Mouse (Mus musculus): ENCODE measurements at regions not wholly inside any gene's neighbourhood (a gene's known extent, or its start where the extent isn't known, plus 50 kb on each side); places are given as distances from the start of the nearest gene placed in this dataset.

GRCm38 (mm10) chr16:50070728-50071127, 270.4 kb downstream of the Cd47 start:
- Histone ChIP-seq H3K27me3 (ENCODE audit: low read depth, poor library complexity, severe bottlenecking) (no peaks in the 10 kb centered on the region), H3K9me3 (replicated peaks) (no peaks in the 10 kb centered on the region), H3K36me3 (no peaks in the 10 kb centered on the region), H3K27ac (replicated peaks) (no peak overlapping the region), H3K4me3 (no peak overlapping the region), H3K4me1 (peaks cover 10% of the 10 kb centered on the region)
- WGBS, result 72% methylated on average over 4 of the region's 4 CpGs
- no peak for DNase-seq (ENCODE audit: low spot score)

GRCm38 (mm10) chr16:50072853-50073360, 272.6 kb downstream of the Cd47 start:
- Histone ChIP-seq H3K27me3 (ENCODE audit: low read depth, poor library complexity, severe bottlenecking) (no peaks in the 10 kb centered on the region), H3K4me1 (peaks cover 10% of the 10 kb centered on the region), H3K4me3 (peak overlapping the region; percentile 36), H3K36me3 (no peaks in the 10 kb centered on the region), H3K9me3 (replicated peaks) (no peaks in the 10 kb centered on the region), H3K27ac (replicated peaks) (no peak overlapping the region)
- 35% methylated on average over 14 of the region's 14 CpGs for WGBS
- peak; percentile 42 for DNase-seq (ENCODE audit: low spot score)

DNA sequence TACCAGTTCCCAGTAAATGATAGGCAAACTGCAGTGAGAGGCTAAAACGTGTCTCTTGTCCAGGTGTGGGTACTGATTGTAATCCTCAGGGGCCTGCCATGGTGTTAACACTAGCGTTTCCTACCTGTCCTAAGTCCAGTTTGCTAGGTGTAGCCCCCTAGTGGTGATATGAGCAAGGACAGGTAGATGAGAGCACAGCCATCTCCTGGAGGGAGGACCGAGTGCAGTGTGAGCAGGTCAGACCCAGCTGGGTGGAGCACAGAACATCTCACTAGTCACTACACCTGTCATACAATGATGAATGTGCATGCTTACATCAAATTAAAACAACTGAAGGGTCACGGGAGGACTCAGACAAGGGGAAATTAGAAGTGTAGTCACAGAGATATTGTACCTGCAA, 273.6 kb downstream of the Cd47 start:
- H3K4me3 ChIP-seq, result no peak overlapping the region
- 78% methylated on average over 4 of the region's 4 CpGs for WGBS
- DNase-seq (ENCODE audit: low spot score), result no peak

DNA sequence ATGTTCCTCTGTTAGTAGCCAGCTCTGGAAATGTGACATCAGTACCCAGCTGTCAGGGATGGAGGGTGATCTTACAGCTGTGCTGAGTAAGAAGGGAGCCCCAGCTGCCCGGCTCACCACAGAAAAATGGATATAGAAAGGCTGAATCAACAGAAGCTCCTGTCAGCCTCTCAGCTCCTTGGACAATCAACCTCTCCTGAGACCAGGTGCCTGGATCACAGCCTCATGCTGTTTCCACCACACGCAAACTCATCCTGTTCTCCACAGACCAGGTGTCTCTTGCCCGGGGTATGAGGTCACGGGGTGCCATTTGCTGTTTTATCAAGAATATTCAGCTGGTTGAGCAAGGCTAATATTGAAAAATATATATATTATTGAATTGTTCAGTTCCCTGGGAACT, 275.3 kb downstream of the Cd47 start:
- Histone ChIP-seq H3K27me3 (ENCODE audit: low read depth, poor library complexity, severe bottlenecking) (no peaks in the 10 kb centered on the region), H3K4me1 (peaks cover 10% of the 10 kb centered on the region), H3K27ac (replicated peaks) (no peak overlapping the region), H3K36me3 (no peaks in the 10 kb centered on the region), H3K9me3 (replicated peaks) (no peaks in the 10 kb centered on the region), H3K4me3 (no peak overlapping the region)
- 90% methylated on average over 4 of the region's 4 CpGs for WGBS
- DNase-seq (ENCODE audit: low spot score), result no peak

More for the DNA sequence above, 273.6 kb downstream of the Cd47 start:
- H3K4me1 ChIP-seq, result peaks cover 10% of the 10 kb centered on the region
- no peaks in the 10 kb centered on the region for H3K9me3 ChIP-seq (replicated peaks)
- no peaks in the 10 kb centered on the region for H3K27me3 ChIP-seq (ENCODE audit: low read depth, poor library complexity, severe bottlenecking)
- no peak overlapping the region for H3K27ac ChIP-seq (replicated peaks)
- H3K36me3 ChIP-seq, result no peaks in the 10 kb centered on the region

GRCm38 (mm10) chr16:50081511-50081910, 281.2 kb downstream of the Cd47 start:
- H3K9me3 ChIP-seq (replicated peaks), result no peaks in the 10 kb centered on the region; the same call in 1 of the 2 replicates
- no peaks in the 10 kb centered on the region for H3K27me3 ChIP-seq (ENCODE audit: low read depth, poor library complexity, severe bottlenecking)
- H3K36me3 ChIP-seq, result no peaks in the 10 kb centered on the region
- H3K27ac ChIP-seq (replicated peaks), result no peak overlapping the region
- 76% methylated on average over 1 of the region's 1 CpGs for WGBS
- H3K4me1 ChIP-seq, result no peaks in the 10 kb centered on the region
- no peak overlapping the region for H3K4me3 ChIP-seq
- DNase-seq (ENCODE audit: low spot score), result no peak

- Histone ChIP-seq H3K9me3 (replicated peaks) (no peaks in the 10 kb centered on the region), H3K4me1 (no peaks in the 10 kb centered on the region), H3K27me3 (ENCODE audit: low read depth, poor library complexity, severe bottlenecking) (no peaks in the 10 kb centered on the region), H3K36me3 (no peaks in the 10 kb centered on the region), H3K27ac (replicated peaks) (no peak overlapping the region), H3K4me3 (no peak overlapping the region)
- WGBS, result 69% methylated on average over 1 of the region's 1 CpGs
- DNase-seq (ENCODE audit: low spot score), result no peak
Observed at GRCm38 (mm10) chr16:50092318-50092717, 292.0 kb downstream of the Cd47 start.

GRCm38 (mm10) chr16:50092780-50093179, 292.4 kb downstream of the Cd47 start:
- DNase-seq (ENCODE audit: low spot score), result no peak
- H3K27ac ChIP-seq (replicated peaks), result no peak overlapping the region
- no peaks in the 10 kb centered on the region for H3K36me3 ChIP-seq
- H3K9me3 ChIP-seq (replicated peaks), result no peaks in the 10 kb centered on the region
- H3K4me3 ChIP-seq, result no peak overlapping the region
- no peaks in the 10 kb centered on the region for H3K27me3 ChIP-seq (ENCODE audit: low read depth, poor library complexity, severe bottlenecking)
- WGBS, result 85% methylated on average over 3 of the region's 3 CpGs
- no peaks in the 10 kb centered on the region for H3K4me1 ChIP-seq

DNA sequence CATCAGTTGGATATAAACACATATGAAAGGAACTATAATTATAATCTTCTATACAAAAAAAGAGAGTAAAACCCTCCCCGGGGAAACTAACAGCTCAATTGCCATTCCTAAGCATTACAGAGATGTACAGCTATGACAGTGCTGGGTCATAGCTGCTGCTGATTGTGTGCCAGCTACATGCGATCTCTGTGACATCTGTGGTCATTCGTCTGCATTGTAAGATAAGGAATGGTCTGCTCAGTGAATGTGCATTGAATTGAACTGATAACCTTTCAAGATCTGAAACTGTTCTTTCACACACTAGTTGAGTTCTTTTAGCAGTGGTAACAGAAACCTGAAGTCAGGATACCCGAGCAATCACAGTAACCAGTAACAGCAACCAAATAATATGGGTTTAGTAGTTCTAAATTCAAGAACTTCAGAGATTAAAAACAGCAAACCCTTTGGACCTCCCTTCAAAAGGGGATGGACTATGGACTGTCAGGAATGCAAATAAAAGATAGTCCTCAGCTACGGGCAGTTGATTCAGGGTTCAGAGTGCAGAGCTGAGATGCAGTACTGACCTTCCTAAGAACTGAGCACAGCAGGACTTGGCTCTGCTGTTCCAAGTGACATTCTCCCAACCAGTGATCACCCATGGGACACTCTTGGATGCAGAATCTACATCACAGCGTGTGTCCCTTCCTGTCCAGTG, 295.7 kb downstream of the Cd47 start:
- no peak overlapping the region for H3K4me3 ChIP-seq
- WGBS, result 83% methylated on average over 6 of the region's 6 CpGs
- no peak for DNase-seq (ENCODE audit: low spot score)
- no peaks in the 10 kb centered on the region for H3K27me3 ChIP-seq (ENCODE audit: low read depth, poor library complexity, severe bottlenecking)
- H3K27ac ChIP-seq (replicated peaks), result no peak overlapping the region
- no peaks in the 10 kb centered on the region for H3K9me3 ChIP-seq (replicated peaks)
- no peaks in the 10 kb centered on the region for H3K4me1 ChIP-seq
- no peaks in the 10 kb centered on the region for H3K36me3 ChIP-seq

DNA sequence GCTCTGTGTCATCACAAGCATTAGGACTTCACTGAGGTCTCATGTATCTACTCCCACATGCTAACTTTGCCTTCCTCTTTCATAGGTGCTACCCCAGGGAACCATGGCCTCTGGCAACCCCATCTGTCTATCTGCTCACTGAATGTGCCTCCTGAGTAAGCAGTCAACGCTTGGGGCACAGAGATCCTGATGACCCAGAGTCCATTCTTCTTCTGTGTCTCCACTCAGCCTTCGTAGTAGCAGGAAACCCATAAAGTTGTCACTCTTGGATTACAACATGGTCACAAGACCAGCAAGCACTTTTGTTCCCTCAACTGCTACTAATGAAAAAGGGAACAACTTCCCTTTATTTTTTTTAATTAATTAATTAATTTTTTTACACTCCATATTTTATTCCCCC, 296.2 kb downstream of the Cd47 start:
- no peak overlapping the region for H3K27ac ChIP-seq (replicated peaks)
- WGBS, result 83% methylated on average over 2 of the region's 2 CpGs
- H3K4me3 ChIP-seq, result no peak overlapping the region
- no peaks in the 10 kb centered on the region for H3K27me3 ChIP-seq (ENCODE audit: low read depth, poor library complexity, severe bottlenecking)
- no peaks in the 10 kb centered on the region for H3K9me3 ChIP-seq (replicated peaks)
- no peaks in the 10 kb centered on the region for H3K4me1 ChIP-seq
- no peaks in the 10 kb centered on the region for H3K36me3 ChIP-seq
- DNase-seq (ENCODE audit: low spot score), result no peak

DNA sequence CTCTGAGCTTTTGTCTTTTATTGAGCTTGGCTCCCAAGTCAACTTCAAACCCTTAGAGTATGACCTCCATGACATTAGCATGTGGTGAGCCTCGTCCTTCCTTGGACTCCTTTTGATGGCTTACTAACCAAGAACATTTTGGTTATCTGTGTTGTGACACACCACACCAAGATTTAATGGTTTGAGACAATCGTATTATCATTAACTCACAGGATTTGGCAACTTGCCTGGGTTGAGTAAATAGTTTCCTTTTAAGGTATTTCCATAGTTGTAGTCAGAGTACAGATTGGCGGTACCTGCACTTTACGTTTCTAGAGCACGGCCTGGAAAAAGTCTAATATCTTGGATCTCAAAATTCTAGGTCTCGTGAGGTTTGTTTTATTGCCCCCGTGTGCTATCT, 303.0 kb downstream of the Cd47 start:
- WGBS, result 92% methylated on average over 7 of the region's 7 CpGs
- DNase-seq (ENCODE audit: low spot score), result no peak

GRCm38 (mm10) chr16:50118150-50118549, 314.0 kb downstream of the Bbx start:
- H3K9me3 ChIP-seq (replicated peaks), result no peaks in the 10 kb centered on the region
- no peaks in the 10 kb centered on the region for H3K4me1 ChIP-seq
- no peaks in the 10 kb centered on the region for H3K27me3 ChIP-seq (ENCODE audit: low read depth, poor library complexity, severe bottlenecking)
- no peaks in the 10 kb centered on the region for H3K36me3 ChIP-seq
- 95% methylated on average over 7 of the region's 7 CpGs for WGBS
- H3K27ac ChIP-seq (replicated peaks), result no peak overlapping the region
- H3K4me3 ChIP-seq, result no peak overlapping the region
- DNase-seq (ENCODE audit: low spot score), result no peak

More for the DNA sequence above, 303.0 kb downstream of the Cd47 start:
- H3K27me3 ChIP-seq (ENCODE audit: low read depth, poor library complexity, severe bottlenecking), result no peaks in the 10 kb centered on the region
- no peaks in the 10 kb centered on the region for H3K4me1 ChIP-seq
- H3K27ac ChIP-seq (replicated peaks), result no peak overlapping the region
- H3K9me3 ChIP-seq (replicated peaks), result no peaks in the 10 kb centered on the region
- no peak overlapping the region for H3K4me3 ChIP-seq
- no peaks in the 10 kb centered on the region for H3K36me3 ChIP-seq

DNA sequence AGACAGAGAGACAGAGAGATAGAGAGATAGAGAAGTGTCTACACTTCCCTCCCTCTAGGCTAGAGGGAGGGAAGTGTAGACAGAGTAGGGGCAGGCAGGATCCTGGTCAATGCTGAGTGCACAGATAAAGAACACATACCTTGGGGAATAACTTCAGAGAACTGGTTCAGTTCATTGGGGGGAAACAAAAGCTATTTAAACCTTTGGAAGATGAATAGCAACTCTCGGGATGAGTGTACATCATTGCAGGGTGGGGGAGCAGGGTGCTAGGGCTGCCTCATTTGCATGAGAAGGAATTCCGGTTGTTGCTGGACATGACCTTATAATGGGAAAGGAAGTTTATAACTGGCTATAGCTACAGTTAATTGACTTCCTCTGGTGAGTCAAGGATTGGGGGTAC, 309.7 kb downstream of the Bbx start:
- H3K4me1 ChIP-seq, result no peaks in the 10 kb centered on the region
- DNase-seq (ENCODE audit: low spot score), result no peak
- H3K4me3 ChIP-seq, result no peak overlapping the region
- 77% methylated on average over 2 of the region's 2 CpGs for WGBS
- H3K27ac ChIP-seq (replicated peaks), result no peak overlapping the region
- no peaks in the 10 kb centered on the region for H3K27me3 ChIP-seq (ENCODE audit: low read depth, poor library complexity, severe bottlenecking)
- no peaks in the 10 kb centered on the region for H3K36me3 ChIP-seq
- no peaks in the 10 kb centered on the region for H3K9me3 ChIP-seq (replicated peaks)

GRCm38 (mm10) chr16:50124646-50125045, 307.5 kb downstream of the Bbx start:
- 90% methylated on average over 4 of the region's 4 CpGs for WGBS
- no peak overlapping the region for H3K4me3 ChIP-seq

More at GRCm38 (mm10) chr16:50124646-50125045, 307.5 kb downstream of the Bbx start:
- Histone ChIP-seq H3K4me1 (no peaks in the 10 kb centered on the region), H3K9me3 (replicated peaks) (no peaks in the 10 kb centered on the region), H3K27me3 (ENCODE audit: low read depth, poor library complexity, severe bottlenecking) (no peaks in the 10 kb centered on the region), H3K36me3 (no peaks in the 10 kb centered on the region), H3K27ac (replicated peaks) (no peak overlapping the region)
- no peak for DNase-seq (ENCODE audit: low spot score)

Data from midbrain, embryonic 10.5 days (tissue).